Mouse (Mus musculus): Measurements from ENCODE around the gene Ptpro. TPM values are rescaled to one million over a fixed set of nuclear protein-coding genes. Genes with fewer than 3 reads are reported as not detected.

Ptpro gene
- polyA plus RNA-seq, 1 experiment = 0.49 TPM

- TF ChIP-seq CTCF (IDR thresholded peaks at IDR 0.05; ENCODE audit: borderline replicate concordance, insufficient read depth, low read length) (no peak), POLR2A (IDR thresholded peaks at IDR 0.05; ENCODE audit: low read depth, low read length) (no peak)
- Histone ChIP-seq H3K4me3 (ENCODE audit: insufficient read depth, low read length) (no peak overlapping the region), H3K4me1 (ENCODE audit: control insufficient read depth, insufficient read depth, low read length) (no peaks in the 10 kb centered on the region; the same call in 1 of the 2 replicates), H3K27ac (ENCODE audit: insufficient read depth, low read length) (no peak overlapping the region)
Measured at GRCm38 (mm10) chr6:137482891-137483290, 230.8 kb downstream of the Ptpro start.

- Histone ChIP-seq H3K27ac (ENCODE audit: insufficient read depth, low read length) (no peak overlapping the region), H3K4me3 (ENCODE audit: insufficient read depth, low read length) (no peak overlapping the region), H3K4me1 (ENCODE audit: control insufficient read depth, insufficient read depth, low read length) (peaks cover 3% of the 10 kb centered on the region)
- TF ChIP-seq CTCF (IDR thresholded peaks at IDR 0.05; ENCODE audit: borderline replicate concordance, insufficient read depth, low read length) = no peak
- no peak for TF ChIP-seq POLR2A (IDR thresholded peaks at IDR 0.05; ENCODE audit: low read depth, low read length)
Measured at GRCm38 (mm10) chr6:137487443-137487842, 235.3 kb downstream of the Ptpro start.

DNA sequence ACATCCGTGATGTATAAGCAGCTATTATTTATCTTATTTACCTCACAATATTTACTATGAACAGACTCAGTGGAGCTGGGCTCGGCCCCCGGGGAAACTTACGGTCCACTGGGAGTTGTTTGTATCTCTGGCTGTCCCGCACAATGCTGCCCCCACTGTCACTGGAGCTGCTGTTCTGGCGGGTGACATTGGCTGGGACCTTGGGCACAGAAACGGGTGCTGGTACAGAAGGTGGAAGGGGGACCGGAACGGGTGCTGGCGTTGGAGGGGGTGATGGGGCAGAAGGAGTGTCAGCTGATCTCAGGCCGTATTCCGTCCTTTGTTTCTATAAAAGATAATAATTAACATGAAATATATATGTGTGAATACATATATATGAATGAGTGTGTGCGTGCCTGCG is 238.0 kb downstream of the Ptpro start:
- no peak overlapping the region for H3K27ac ChIP-seq (ENCODE audit: insufficient read depth, low read length)
- no peak for TF ChIP-seq POLR2A (IDR thresholded peaks at IDR 0.05; ENCODE audit: low read depth, low read length)
- TF ChIP-seq CTCF (IDR thresholded peaks at IDR 0.05; ENCODE audit: borderline replicate concordance, insufficient read depth, low read length) = no peak
- peaks cover 5% of the 10 kb centered on the region for H3K4me1 ChIP-seq (ENCODE audit: control insufficient read depth, insufficient read depth, low read length)
- no peak overlapping the region for H3K4me3 ChIP-seq (ENCODE audit: insufficient read depth, low read length)

DNA sequence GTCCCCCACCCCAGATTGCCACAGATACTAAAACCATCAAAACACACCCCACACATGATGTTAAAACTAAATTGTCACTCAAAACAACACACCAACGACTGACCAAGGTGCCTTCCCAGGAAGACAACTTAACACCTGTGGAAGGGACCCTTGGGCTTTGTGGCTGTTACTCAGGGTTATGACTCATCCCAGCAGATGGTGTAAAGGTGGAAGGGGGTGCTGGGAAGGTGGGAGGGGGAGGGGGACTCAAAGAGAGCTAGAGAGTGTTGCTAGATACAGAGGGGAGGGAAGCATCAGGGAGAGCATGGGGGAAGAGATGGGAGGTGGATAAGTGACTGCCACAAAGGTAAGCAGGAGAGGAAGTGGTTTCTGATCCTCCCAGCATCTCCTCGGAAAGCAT is 239.5 kb downstream of the Ptpro start:
- TF ChIP-seq POLR2A (IDR thresholded peaks at IDR 0.05; ENCODE audit: low read depth, low read length) = no peak
- TF ChIP-seq CTCF (IDR thresholded peaks at IDR 0.05; ENCODE audit: borderline replicate concordance, insufficient read depth, low read length) = no peak

GRCm38 (mm10) chr6:137492582-137492981 is 240.5 kb downstream of the Ptpro start:
- Histone ChIP-seq H3K4me1 (ENCODE audit: control insufficient read depth, insufficient read depth, low read length) (peaks cover 5% of the 10 kb centered on the region), H3K4me3 (ENCODE audit: insufficient read depth, low read length) (no peak overlapping the region), H3K27ac (ENCODE audit: insufficient read depth, low read length) (no peak overlapping the region)
- no peak for TF ChIP-seq POLR2A (IDR thresholded peaks at IDR 0.05; ENCODE audit: low read depth, low read length)
- TF ChIP-seq CTCF (IDR thresholded peaks at IDR 0.05; ENCODE audit: borderline replicate concordance, insufficient read depth, low read length) = no peak

More for the DNA sequence above, 239.5 kb downstream of the Ptpro start:
- H3K4me1 ChIP-seq (ENCODE audit: control insufficient read depth, insufficient read depth, low read length) = peaks cover 5% of the 10 kb centered on the region
- H3K4me3 ChIP-seq (ENCODE audit: insufficient read depth, low read length) = no peak overlapping the region
- no peak overlapping the region for H3K27ac ChIP-seq (ENCODE audit: insufficient read depth, low read length)

DNA sequence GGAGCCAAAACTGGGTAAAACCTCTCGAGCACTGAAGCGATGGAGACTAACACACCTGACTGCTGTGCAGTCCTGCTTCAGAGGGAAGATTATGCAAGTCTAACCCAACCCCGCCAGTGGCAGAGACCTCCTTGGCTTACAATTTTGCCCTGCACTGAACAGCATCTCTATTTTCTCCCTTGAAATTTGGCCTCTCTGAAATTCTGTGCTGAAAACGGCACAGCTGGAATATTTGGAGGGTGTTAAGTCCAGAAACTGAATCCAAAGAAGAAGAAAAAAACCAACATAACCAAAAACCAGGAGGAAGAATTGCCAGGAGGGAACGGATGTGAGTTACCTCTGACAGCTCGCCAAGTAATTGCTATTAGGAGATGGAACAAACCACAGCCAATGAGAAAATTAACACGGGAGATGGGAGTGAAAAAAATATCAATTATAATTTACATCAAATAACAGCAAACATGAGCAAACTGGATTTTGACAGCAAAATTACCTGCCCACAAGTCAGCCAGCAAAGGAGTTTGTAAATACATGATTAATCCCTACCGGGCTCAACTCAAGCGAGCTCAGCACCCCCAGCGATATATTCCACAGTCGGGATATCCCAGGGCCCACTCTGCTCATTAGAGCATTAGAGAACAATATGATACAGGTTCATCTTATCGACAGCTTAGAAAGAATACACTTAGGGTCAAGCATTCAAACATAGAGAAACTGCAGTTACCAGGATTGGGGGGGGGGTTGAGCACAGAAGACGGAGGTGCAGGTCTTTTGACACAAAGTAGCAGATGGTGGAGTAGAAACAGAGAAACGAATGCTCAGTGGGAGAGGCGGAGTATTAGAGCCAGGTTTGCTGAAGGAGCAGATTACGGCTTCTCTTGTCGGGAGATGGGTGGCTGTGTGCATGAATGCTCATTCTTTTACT is 241.4 kb downstream of the Ptpro start:
- peaks cover 5% of the 10 kb centered on the region for H3K4me1 ChIP-seq (ENCODE audit: control insufficient read depth, insufficient read depth, low read length)
- no peak overlapping the region for H3K4me3 ChIP-seq (ENCODE audit: insufficient read depth, low read length)
- TF ChIP-seq CTCF (IDR thresholded peaks at IDR 0.05; ENCODE audit: borderline replicate concordance, insufficient read depth, low read length) (no peak), POLR2A (IDR thresholded peaks at IDR 0.05; ENCODE audit: low read depth, low read length) (no peak)
- no peak overlapping the region for H3K27ac ChIP-seq (ENCODE audit: insufficient read depth, low read length)

DNA sequence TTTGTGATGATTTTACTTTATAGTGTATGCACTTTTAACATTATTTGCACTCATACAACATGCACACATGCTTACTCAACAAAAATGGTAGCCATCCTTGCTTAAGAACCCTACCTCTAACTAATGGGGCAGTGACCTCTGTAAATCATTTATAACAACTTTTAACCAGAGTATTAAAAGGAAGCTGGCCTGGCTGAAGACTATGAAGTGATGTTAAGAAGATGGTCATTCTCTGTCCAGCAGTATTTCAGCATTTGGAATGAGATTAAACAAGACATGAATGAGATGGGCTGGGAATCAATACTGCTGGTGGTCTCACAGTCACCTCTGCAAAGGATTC is 242.0 kb downstream of the Ptpro start:
- no peak overlapping the region for H3K4me3 ChIP-seq (ENCODE audit: insufficient read depth, low read length)
- TF ChIP-seq POLR2A (IDR thresholded peaks at IDR 0.05; ENCODE audit: low read depth, low read length) (no peak), CTCF (IDR thresholded peaks at IDR 0.05; ENCODE audit: borderline replicate concordance, insufficient read depth, low read length) (no peak)
- peaks cover 5% of the 10 kb centered on the region for H3K4me1 ChIP-seq (ENCODE audit: control insufficient read depth, insufficient read depth, low read length)
- no peak overlapping the region for H3K27ac ChIP-seq (ENCODE audit: insufficient read depth, low read length)

- no peak overlapping the region for H3K27ac ChIP-seq (ENCODE audit: insufficient read depth, low read length)
- H3K4me3 ChIP-seq (ENCODE audit: insufficient read depth, low read length) = no peak overlapping the region
- peaks cover 5% of the 10 kb centered on the region for H3K4me1 ChIP-seq (ENCODE audit: control insufficient read depth, insufficient read depth, low read length)
- TF ChIP-seq CTCF (IDR thresholded peaks at IDR 0.05; ENCODE audit: borderline replicate concordance, insufficient read depth, low read length) (no peak), POLR2A (IDR thresholded peaks at IDR 0.05; ENCODE audit: low read depth, low read length) (no peak)
Measured at GRCm38 (mm10) chr6:137494801-137495200, 242.7 kb downstream of the Ptpro start.

DNA sequence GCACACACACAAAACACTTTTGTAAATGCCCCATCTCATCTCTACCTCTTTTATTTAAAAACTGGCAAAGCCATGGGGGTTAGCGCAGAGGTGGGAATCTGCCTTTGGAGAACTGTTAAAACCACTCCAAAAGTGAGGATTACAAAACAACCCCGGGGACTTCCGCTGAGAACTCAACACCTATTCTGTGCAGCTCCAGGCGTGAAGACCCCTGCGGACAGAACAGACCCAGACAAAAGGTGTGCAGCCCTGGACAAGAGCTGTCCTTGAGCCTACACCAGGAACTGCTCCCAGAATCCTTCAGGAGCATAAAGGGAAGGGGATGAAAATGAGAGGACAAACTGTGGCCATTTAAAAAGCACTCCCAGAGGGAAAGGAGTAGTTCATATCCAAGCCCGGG is 243.1 kb downstream of the Ptpro start:
- H3K27ac ChIP-seq (ENCODE audit: insufficient read depth, low read length) = no peak overlapping the region
- H3K4me3 ChIP-seq (ENCODE audit: insufficient read depth, low read length) = no peak overlapping the region
- TF ChIP-seq POLR2A (IDR thresholded peaks at IDR 0.05; ENCODE audit: low read depth, low read length) = no peak
- no peak for TF ChIP-seq CTCF (IDR thresholded peaks at IDR 0.05; ENCODE audit: borderline replicate concordance, insufficient read depth, low read length)
- H3K4me1 ChIP-seq (ENCODE audit: control insufficient read depth, insufficient read depth, low read length) = peaks cover 5% of the 10 kb centered on the region

GRCm38 (mm10) chr6:137496562-137496961 is 244.4 kb downstream of the Ptpro start:
- peaks cover 5% of the 10 kb centered on the region for H3K4me1 ChIP-seq (ENCODE audit: control insufficient read depth, insufficient read depth, low read length)

More at GRCm38 (mm10) chr6:137496562-137496961, 244.4 kb downstream of the Ptpro start:
- H3K27ac ChIP-seq (ENCODE audit: insufficient read depth, low read length) = no peak overlapping the region
- no peak overlapping the region for H3K4me3 ChIP-seq (ENCODE audit: insufficient read depth, low read length)
- TF ChIP-seq CTCF (IDR thresholded peaks at IDR 0.05; ENCODE audit: borderline replicate concordance, insufficient read depth, low read length) (no peak), POLR2A (IDR thresholded peaks at IDR 0.05; ENCODE audit: low read depth, low read length) (no peak)

All from embryonic fibroblast, embryonic 13.5 days (primary cell).